Mouse (Mus musculus) mouse embryonic stem cell (cell line): Measurements from ENCODE around the gene Gtse1.

ENCODE experiments used
- in situ Hi-C, 2 experiments: fragments of 300-500 bp; cut with MboI; formaldehyde crosslinking; loops; 1 replicate in 1 of 2; 3 replicates in 1 of 2; pipeline ENCODE4 v1.14.3; 2019 to 2020; ENCODE audit warnings: low sequenced_read_pairs in 2 of 2, low pct_unique_long_range_greater_than_20kb in 1 of 2, mixed read lengths in 1 of 2; ENCODE audit not compliant: unreplicated experiment in 1 of 2

Gtse1 gene

DNA sequence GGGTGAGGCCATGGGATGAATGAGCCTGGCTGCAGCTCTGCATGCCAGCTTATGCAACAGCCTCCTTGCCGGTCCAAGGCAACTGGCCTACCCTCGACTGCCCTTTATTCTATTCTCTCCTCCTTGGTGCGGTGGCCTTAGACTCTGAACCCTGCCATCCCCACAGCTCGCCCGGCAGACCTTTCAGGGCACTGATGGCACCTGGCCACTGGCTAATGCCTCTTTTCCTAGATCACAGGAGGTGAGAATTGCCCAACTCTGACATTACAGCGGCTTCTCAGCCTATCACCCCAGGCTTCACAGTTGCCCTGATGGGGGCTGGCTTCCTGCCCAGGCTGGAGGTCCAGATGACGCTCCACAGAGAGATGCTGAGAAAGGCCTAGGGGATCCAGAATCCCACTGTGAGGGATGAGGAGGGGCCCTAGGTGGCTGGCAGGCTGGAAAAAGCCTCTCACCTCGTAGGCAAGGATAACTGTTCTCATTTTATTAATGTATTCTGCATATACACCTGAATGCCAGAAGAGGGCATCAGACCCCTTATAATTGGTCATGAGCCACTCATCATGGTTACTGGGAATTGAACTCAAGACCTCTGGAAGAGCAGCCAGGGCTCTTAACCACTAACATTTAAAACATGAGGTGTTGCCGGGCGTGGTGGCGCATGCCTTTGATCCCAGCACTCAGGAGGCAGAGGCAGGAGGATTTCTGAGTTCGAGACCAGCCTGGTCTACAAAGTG lies 7.7 kb upstream of the Gtse1 start:
- in situ Hi-C loops = loop anchor here in 1 of 2 experiments (25.0 kb wide), 1 partner anchor 240 kb away; no protein-coding TSS in a partner anchor

DNA sequence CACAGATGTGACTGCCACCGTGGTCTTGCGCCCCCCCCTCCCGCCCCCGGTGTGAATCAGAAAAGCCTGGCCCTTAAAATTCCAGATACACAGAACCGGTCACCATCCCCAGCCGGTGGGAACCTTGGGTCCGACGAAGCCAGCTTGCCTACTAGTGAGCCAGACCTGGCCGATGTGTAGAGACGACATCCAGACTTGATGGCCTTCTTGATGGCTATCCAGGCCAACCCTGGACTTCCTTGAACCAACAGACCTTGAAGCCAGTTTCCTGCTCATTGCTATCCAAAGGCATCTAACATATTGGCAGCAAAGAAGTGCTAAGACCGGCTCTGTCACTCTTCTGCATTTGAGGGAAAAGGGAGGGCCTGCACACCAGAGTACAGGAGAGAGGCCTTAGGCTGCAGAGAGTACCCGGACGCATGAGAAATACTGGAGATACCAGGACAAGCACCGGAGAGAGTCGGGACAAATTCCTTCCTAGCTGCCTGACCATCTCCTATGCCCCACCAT lies 510 bp upstream of the Gtse1 start:
- in situ Hi-C loops = loop anchor here in 1 of 2 experiments (25.0 kb wide), 1 partner anchor 247 kb away; no protein-coding TSS in a partner anchor

DNA sequence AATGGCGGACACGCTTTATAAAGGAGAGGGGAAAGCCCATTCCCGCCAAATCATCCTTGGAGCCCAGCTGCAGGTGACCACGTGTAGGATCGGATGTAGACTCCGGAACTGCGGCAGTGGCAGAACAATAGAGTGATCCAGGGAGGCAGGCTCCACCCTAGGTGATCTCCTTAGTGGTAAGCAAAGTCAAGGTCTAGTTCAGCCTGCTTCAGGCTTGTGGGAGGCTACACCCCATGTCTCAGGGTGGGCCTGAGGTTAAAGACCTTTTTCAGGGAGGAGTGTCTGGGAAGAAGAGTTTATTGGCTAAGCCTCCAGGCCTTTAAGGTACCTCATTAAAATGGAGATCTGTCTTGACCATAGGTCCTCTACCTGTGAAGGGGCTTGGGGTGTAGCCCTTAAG lies 6.4 kb downstream of the Gtse1 start:
- in situ Hi-C loops = loop anchor here in 1 of 2 experiments (25.0 kb wide), 1 partner anchor 254 kb away; no protein-coding TSS in a partner anchor

DNA sequence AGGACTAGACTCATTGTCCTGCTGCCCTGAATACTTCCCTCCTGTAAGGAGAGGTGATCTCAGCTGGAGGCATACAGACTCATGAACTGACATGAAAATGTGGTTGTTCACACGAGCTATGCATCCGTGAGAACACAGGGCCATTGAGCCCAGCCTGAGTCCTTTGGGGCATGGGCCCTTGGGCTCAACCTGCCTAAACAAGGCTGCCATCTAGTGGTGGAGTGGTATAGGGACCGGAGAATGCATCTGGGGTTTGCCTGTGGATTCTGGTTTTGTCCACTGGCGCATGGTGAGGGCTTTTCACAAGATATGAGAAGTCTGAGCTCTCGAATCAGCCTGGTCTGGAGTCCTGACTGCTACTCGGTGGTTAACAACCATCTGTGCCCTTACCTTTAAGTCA lies 8.2 kb downstream of the Gtse1 start:
- in situ Hi-C loops = loop anchor here in 1 of 2 experiments (25.0 kb wide), 1 partner anchor 255 kb away; no protein-coding TSS in a partner anchor

DNA sequence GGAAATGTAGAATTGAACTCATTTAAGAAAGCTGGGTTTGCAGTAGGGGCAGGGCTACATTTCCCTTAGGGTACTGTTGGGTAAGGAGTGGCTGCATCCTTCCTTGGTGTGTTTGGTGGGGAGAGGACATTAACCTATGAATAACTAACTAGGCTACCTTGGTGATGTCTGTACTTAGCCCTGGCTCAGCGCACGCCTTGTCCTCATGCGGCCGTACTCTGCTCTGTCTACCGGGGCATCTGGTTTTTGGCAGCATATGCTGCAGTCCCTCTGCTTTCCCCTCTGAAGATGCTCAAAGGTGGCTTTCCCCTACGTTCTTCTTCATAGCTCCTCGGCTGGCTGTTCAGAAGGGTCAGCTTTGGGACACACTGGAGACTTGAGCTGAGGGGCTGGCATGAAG lies 17.8 kb downstream of the Gtse1 start:
- in situ Hi-C loops = no loop called here

DNA sequence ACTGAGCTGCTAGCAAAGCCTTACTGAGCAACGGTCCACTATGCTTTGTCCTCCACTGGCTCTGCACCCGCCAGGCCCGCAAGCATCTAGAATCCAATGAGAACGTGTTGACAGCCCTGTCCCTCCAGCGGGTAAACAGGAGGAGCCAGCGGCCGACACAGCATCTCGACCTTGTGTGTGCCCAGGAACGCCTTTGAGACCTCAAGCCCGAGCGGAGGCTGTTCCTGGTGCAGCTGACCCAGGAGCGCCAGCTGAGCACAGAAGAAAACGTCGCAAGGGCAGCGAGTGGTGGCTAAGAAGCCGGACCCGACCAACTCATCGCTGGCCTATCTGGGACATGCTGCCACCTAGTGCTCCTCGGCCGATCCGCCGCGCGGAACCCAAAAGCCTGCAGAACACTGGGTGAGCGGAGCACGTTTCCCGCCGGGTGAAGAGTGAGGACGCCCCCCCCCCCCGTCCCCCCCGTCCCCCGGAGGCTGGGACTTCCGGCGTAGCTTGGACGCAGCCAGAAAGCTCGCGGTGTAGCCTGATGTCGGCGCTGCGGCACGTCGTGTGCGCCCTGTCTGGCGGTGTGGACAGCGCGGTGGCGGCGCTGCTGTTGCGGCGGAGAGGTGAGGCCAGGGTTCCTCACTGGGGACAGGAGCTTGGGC lies 19.4 kb downstream of the Gtse1 start, which contains the start of gene Trmu:
Gene Trmu, plus strand, starts transcription at position 465 of the 650 bp plus-strand sequence.
- in situ Hi-C loops = no loop called here

DNA sequence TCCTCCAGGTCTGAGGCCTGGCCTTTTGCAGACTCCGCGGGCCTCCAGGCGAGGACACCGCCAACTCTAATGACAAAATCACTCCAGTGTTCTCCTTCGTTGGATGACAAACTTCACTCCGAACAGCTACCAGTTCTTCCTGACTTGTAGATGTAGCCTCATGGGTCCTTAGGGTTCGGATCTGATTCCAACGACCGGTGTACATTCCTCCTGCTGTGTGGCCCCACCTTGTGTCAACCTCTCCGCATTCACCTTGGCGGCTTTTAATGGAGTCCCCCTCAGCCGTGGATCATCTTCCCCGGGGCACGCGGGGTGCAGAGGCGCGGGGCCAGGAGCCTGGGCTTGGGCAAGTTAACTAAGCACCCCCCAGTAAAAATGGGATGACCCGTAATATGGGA lies 20.0 kb downstream of the Gtse1 start:
- in situ Hi-C loops = no loop called here

DNA sequence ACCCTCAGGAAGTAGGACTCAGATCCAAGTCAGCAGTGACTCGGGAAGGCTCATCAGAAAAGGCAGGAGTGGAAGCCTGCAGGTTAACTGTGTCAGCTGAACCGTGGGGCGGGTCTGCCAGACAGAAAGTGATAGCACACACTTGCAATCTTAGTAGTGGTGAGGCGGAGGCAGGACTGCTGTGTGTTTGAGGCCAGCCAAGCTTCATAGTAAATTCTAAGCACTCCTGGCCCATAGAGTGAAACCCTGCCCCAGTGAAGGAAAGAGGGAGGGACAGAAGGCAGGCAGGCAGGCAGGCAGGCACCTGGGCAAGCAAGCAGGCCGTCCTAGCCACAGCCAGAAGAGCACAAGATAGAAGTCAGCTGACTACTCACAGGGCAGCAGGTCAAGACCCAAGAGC lies 26.1 kb downstream of the Gtse1 start:
- in situ Hi-C loops = no loop called here

DNA sequence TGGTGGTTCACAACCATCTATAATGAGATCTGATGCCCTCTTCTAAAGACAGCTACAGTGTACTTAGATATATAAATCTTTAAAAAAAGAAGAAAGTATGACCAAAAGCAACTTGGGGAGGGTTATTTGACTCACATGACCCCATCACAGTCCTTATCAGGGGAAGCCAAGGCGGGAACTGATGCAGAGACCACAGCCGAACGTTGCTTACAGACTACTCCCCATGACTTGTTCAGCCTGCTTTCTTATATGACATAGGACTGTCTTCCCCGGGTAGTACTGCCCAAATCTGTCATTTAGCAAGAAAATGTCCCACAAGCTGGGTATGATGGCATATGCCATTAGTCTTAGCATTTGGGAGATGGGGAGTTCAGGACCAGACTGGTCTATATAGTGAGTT lies 29.7 kb downstream of the Gtse1 start:
- in situ Hi-C loops = no loop called here

DNA sequence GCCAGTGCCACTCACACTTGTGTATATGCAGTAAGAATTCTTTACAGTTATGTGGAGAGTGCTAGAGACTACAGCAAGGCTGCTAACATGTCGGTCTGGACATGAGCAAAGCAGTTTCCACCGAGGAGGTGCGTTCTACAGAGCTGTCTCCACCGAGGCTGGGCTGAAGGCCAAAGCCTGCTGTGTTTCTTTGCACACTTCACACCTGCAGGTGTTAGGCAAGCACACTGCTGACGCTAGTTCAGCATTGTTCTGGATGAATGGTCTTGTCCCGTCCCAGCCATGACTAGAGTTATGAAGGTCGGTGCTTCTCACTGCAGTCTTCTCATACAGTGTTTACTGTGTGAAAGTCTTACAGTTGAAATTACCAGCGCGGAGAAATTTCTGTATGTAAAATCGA lies 32.4 kb downstream of the Gtse1 start:
- in situ Hi-C loops = no loop called here

DNA sequence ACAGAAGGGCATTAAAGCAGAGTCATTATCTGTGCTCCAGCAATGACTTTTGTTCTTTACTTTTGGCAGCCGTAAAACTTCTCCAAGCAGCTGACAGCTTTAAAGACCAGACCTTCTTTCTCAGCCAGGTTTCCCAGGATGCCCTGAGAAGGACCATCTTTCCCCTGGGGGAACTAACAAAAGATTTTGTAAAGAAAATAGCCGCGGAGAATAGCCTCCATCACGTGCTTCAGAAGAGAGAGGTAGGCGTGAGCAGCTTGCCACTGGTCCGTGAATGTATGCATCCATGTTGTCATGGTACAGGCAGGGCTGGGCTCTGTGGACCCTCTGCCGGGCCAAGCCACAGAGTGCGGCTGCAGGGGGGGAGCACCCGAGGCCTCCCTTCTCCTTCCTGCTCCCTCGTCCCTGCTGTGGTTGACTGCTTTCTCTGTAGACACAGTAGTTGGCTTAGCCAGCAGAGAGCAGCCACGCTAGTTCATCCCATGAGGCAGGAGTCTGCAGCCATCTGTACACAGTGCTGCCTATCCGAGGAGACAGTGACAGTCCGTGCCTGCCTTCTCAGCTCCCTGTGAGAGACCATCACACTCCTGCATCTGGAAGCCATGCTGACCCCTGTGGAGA lies 33.1 kb downstream of the Gtse1 start:
- in situ Hi-C loops = no loop called here

DNA sequence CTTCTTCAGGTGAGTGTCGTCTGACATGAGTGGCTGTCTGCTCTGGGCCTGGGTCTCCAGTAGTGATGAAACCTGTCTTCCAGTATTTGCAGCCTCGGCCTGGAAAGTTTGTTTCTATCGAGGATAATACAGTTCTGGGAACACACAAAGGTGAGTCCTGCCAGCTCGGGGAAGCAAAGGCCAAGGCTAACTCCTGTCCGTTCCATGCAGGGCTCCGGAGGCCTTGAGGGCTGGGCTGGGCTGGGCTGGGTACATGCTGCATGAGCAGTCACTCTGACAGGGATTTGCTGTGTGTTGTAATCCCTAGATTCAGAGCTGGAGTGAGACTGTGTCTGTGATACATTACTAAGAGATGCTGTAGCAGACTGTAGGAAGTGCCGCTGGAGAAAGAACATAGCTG lies 34.3 kb downstream of the Gtse1 start:
- in situ Hi-C loops = no loop called here

DNA sequence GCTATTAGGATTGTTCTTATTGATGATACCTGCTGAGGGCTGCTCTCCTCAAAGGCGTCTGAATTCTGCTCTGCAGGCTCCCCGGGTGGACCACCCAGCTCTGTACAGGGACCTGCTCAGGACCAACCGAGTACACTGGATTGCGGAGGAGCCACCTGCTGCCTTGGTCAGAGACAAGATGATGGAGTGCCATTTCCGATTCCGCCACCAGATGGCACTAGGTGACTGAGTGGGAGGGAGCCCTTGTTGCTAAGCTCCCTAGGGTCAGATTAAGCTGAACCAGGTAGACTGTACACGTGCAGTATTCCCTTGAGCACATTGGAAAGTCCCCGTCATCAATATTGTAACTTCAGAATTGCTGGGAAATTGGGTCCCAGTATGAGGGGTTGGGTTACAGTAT lies 36.7 kb downstream of the Gtse1 start:
- in situ Hi-C loops = no loop called here

DNA sequence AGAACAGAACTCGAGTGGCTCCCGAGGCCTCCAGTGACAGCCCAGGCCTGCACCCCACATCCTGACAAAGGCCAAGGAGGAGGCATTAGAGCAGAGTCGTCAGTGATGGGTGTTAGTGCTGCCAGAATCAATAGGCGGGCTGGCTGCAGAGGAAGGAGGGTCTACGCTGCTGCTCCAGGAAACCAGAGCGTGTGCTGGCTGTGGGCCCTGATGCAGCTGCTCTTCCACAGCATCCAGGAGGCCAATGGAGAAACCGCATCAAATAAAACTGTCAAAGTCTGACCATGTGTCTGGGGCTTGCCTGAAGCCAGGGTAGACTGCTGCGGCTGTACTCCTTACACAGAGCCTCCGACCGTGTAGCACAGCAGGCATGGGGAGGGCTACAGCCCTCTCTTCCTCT lies 37.6 kb downstream of the Gtse1 start:
- in situ Hi-C loops = no loop called here

DNA sequence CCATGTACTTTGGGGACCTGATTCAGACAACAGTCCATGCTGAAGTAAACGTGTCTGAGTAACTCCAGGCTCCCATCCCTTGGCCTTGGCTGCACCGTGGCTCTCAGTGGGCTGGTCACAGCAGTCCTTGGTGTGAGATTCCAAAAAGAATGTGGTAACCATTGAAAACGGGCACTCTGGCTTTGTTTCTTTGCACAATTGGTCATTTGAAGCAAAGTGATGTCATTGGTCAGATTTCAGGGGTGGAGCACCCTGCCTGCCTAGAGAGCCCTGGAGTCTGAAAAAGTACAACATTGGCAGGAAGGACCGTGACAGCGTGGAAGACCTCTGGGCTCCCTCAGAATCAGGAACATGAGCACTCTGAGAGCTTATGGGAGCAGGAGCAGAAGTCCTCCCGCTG lies 39.9 kb downstream of the Gtse1 start:
- in situ Hi-C loops = no loop called here

DNA sequence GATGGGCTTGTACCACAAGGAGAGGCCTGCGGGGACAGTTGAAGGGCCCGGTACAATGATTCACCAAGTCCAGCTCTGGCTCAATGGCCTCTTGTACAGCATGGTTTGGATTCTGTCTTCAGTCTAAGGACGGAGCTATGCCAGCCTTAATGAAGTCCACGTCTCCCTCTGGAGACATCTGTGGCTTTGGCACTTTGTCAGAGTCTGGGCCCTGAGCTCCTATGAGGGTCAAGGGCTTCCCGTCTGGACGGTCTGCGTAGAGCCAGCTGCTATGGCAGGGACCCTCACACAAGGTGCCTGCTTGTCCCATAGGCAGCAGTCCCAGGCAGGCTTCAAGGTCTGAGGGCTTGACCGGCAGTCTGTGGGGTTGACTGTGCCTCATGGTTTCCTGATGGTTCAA lies 40.8 kb downstream of the Gtse1 start:
- in situ Hi-C loops = loop anchor here in 1 of 2 experiments (25.0 kb wide), 1 partner anchor 237 kb away; no protein-coding TSS in a partner anchor

DNA sequence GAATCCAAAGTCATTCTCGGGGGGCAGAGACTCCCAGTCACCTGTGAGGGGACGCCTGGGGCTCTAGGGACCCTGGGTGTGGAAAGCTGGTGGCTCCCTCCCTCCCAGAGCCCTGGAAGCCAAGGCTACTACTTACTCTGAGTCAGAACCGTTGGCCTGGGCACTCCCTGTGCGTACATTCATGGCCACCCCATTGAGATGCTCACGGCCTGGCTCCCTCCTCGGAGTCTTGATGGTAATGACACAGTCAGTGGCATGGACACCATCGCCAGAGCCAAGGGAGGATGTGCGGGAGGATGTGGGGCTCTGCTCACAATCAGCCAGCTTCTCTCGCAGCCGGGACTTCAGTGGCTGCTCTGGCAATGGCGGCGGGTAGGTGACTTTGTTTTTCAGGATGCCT lies 41.3 kb downstream of the Gtse1 start:
- in situ Hi-C loops = loop anchor here in 1 of 2 experiments (25.0 kb wide), 1 partner anchor 236 kb away; no protein-coding TSS in a partner anchor

DNA sequence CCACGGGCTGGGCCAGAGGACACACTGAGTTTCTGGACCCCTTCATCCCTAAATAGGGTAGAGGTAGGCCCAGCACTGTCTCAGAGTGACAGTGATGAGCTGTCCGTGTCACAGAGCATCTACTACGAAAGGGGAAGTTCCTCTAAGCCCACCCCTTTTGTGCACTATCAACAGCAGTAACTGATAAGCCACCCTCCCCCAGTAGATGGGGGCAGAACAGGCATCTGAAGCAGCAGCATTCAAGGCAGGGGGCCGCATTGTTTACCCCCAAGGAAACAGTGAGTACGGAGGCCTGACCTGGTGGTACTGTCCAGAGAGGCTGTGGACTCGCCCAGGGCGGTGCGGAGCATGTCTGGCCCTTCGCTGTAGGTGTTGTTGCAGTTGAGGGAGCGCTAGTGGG lies 43.0 kb downstream of the Gtse1 start:
- in situ Hi-C loops = loop anchor here in 1 of 2 experiments (25.0 kb wide), 1 partner anchor 235 kb away; no protein-coding TSS in a partner anchor

DNA sequence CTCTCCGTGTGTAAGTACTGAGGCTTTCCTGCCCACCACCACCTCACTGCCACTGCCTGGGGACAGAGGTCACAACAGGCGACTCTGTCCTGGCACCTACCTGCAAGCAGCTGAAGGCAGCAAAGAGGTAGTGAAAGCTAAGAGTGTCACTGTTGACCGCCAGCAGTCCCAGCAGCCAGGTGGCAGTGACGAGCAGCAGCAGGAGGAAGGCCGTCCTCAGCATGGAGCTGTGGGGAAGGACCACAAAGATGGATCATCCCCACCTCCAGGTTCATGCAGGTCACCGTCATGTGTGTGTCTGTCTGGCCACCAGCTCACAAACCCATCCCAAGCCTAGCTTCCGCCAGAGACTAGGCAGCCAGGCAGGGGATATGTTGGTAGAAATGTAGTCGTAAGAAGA lies 44.3 kb downstream of the Gtse1 start:
- in situ Hi-C loops = loop anchor here in 1 of 2 experiments (25.0 kb wide), 1 partner anchor 233 kb away; no protein-coding TSS in a partner anchor
